Mouse (Mus musculus) liver, postnatal 0 days (tissue): ENCODE results near the gene Arl5c.

Experiments used
- CTCF ChIP-seq: sonication (generic); IDR thresholded peaks from 2 replicates; pipeline ENCODE4 v1.5.1; 2016; ENCODE audit warnings: antibody characterized with exemption, low read depth
- EP300 ChIP-seq: IDR thresholded peaks from 2 replicates; pipeline ENCODE4 v1.6.1; 2016; ENCODE audit warnings: antibody characterized with exemption, low read depth, mild to moderate bottlenecking

- TF ChIP-seq CTCF (peak; percentile 68), EP300 (no peak)
Measured at GRCm38 (mm10) chr11:97947426-97947825, 48.6 kb downstream of the Arl5c start.
